Mouse (Mus musculus) cortical plate, adult 2 months (tissue): ENCODE results near the gene Olfr959. TPM values are rescaled to one million over a fixed set of nuclear protein-coding genes. Genes with fewer than 3 reads are reported as not detected.

Source experiments
- H3K27ac ChIP-seq: fragments of 200-500 bp; 2 replicates; pipeline ENCODE4 v1.5.1; 2012; ENCODE audit warnings: low read length, control low read depth, inconsistent platforms; ENCODE audit not compliant: insufficient read depth
- H3K4me1 ChIP-seq: fragments of 200-500 bp; 2 replicates; pipeline ENCODE4 v1.6.1; 2011; ENCODE audit warnings: low read length; ENCODE audit not compliant: control insufficient read depth, insufficient read depth
- H3K4me3 ChIP-seq: fragments of 200-500 bp; 2 replicates; pipeline ENCODE4 v1.5.1; 2011; ENCODE audit warnings: mild to moderate bottlenecking, low read length, control low read depth; ENCODE audit not compliant: insufficient read depth
- CTCF ChIP-seq: fragments of 200-500 bp; IDR thresholded peaks from 2 replicates; pipeline ENCODE4 v1.5.1; 2011; ENCODE audit warnings: mild to moderate bottlenecking, control low read depth, low read length; ENCODE audit not compliant: insufficient read depth; ENCODE audit errors: extremely low read depth
- POLR2A ChIP-seq: fragments of 200-500 bp; IDR thresholded peaks from 2 replicates; pipeline ENCODE4 v1.6.1; 2011; ENCODE audit warnings: mild to moderate bottlenecking, low read length, control low read depth; ENCODE audit not compliant: insufficient read depth; ENCODE audit errors: extremely low read depth
- polyA plus RNA-seq: library from polyadenylated mRNA; depleted of rRNA; stranded (reverse); fragments of >200 nt; gene quantifications from 2 replicates; pipeline ENCODE4 v1.2.3, GENCODE M21; 2012; rRNA removed

Gene Olfr959
- polyA plus RNA-seq, 1 experiment: not detected

GRCm38 (mm10) chr9:39577050-39577449 lies 1.7 kb upstream of the Olfr959 start:
- Histone ChIP-seq H3K4me3 (no peak overlapping the region), H3K4me1 (no peaks in the 10 kb centered on the region), H3K27ac (no peak overlapping the region)
- no peak for TF ChIP-seq CTCF
- TF ChIP-seq POLR2A: no peak

GRCm38 (mm10) chr9:39558349-39558647 lies 17.1 kb downstream of the Olfr959 start:
- no peak overlapping the region for H3K4me3 ChIP-seq
- no peaks in the 10 kb centered on the region; the same call in 1 of the 2 replicates for H3K4me1 ChIP-seq
- no peak for TF ChIP-seq CTCF
- no peak for TF ChIP-seq POLR2A
- H3K27ac ChIP-seq: no peak overlapping the region

GRCm38 (mm10) chr9:39557529-39558348 lies 17.6 kb downstream of the Olfr959 start:
- Histone ChIP-seq H3K4me3 (no peak overlapping the region), H3K4me1 (no peaks in the 10 kb centered on the region; the same call in 1 of the 2 replicates), H3K27ac (no peak overlapping the region)
- TF ChIP-seq CTCF (no peak), POLR2A (no peak)

- Histone ChIP-seq H3K27ac (no peak within 1 kb of the TSS), H3K4me3 (no peak within 1 kb of the TSS), H3K4me1 (no peaks in the 10 kb centered on the region; the same call in 1 of the 2 replicates)
- TF ChIP-seq CTCF: no peak
- TF ChIP-seq POLR2A: no peak
Observed at GRCm38 (mm10) chr9:39553946-39554345, 21.4 kb downstream of the Olfr959 start, which contains the start of gene Olfr958. Olfr958 (minus strand) TSS chr9:39554054.

GRCm38 (mm10) chr9:39550806-39551205 lies 24.6 kb downstream of the Olfr959 start:
- Histone ChIP-seq H3K4me3 (no peak overlapping the region), H3K4me1 (no peaks in the 10 kb centered on the region), H3K27ac (no peak overlapping the region)
- TF ChIP-seq POLR2A (no peak), CTCF (no peak)

- no peak overlapping the region for H3K27ac ChIP-seq
- TF ChIP-seq POLR2A: no peak
- no peak for TF ChIP-seq CTCF
- H3K4me3 ChIP-seq: no peak overlapping the region
- no peaks in the 10 kb centered on the region for H3K4me1 ChIP-seq
Observed at GRCm38 (mm10) chr9:39523616-39524285, 51.6 kb downstream of the Olfr959 start.

Other genes with a start within 250 kb of the Olfr959 start
- not detected in 2 replicates for gene Olfr948, start 249.5 kb downstream of the Olfr959 start, polyA plus RNA-seq
- gene Olfr951, start 188.2 kb downstream of the Olfr959 start, polyA plus RNA-seq: not detected in 2 replicates
- gene Olfr952, start 148.4 kb downstream of the Olfr959 start, polyA plus RNA-seq: not detected in 2 replicates
- not detected in 2 replicates for gene Olfr954, start 118.9 kb downstream of the Olfr959 start, polyA plus RNA-seq
- gene Olfr955, start 103.6 kb downstream of the Olfr959 start, polyA plus RNA-seq: not detected in 2 replicates
- not detected in 2 replicates for gene Olfr44, start 81.6 kb downstream of the Olfr959 start, polyA plus RNA-seq
- gene Olfr957, start 59.8 kb downstream of the Olfr959 start, polyA plus RNA-seq: not detected in 2 replicates
- gene Olfr958, start 21.5 kb downstream of the Olfr959 start, polyA plus RNA-seq: not detected in 2 replicates
- 1.7 and 2.0 TPM in 2 replicates for gene AW551984, start 28.8 kb upstream of the Olfr959 start, polyA plus RNA-seq
- gene Olfr148, start 35.1 kb upstream of the Olfr959 start, polyA plus RNA-seq: not detected in 2 replicates
- gene Olfr960, start 45.8 kb upstream of the Olfr959 start, polyA plus RNA-seq: not detected in 2 replicates
- not detected in 2 replicates for gene Olfr961, start 69.5 kb upstream of the Olfr959 start, polyA plus RNA-seq
- not detected in 2 replicates for gene Olfr963, start 91.6 kb upstream of the Olfr959 start, polyA plus RNA-seq
- not detected in 2 replicates for gene Olfr149, start 131.5 kb upstream of the Olfr959 start, polyA plus RNA-seq
- gene Olfr965, start 135.8 kb upstream of the Olfr959 start, polyA plus RNA-seq: not detected in 2 replicates
- gene Olfr150, start 155.4 kb upstream of the Olfr959 start, polyA plus RNA-seq: not detected in 2 replicates
- not detected in 2 replicates for gene Olfr967, start 170.7 kb upstream of the Olfr959 start, polyA plus RNA-seq
- gene Olfr968, start 207.7 kb upstream of the Olfr959 start, polyA plus RNA-seq: not detected in 2 replicates
- not detected in 2 replicates for gene Olfr969, start 215.4 kb upstream of the Olfr959 start, polyA plus RNA-seq
- gene Olfr970, start 233.3 kb upstream of the Olfr959 start, polyA plus RNA-seq: not detected in 2 replicates